Mouse (Mus musculus) hindbrain, embryonic 11.5 days (tissue): ENCODE data around the gene Fez2. TPM values are rescaled to one million over a fixed set of nuclear protein-coding genes. Genes with fewer than 3 reads are reported as not detected.

Experiments used
- ATAC-seq: fragments of 200-750 bp; cut with Nextera tagmentation; 2 replicates; pipeline ENCODE4 v1.8.0; 2017; ENCODE audit warnings: mild to moderate bottlenecking, moderate TSS enrichment, moderate library complexity; ENCODE audit not compliant: low FRiP score
- DNase-seq: peaks from one replicate; pipeline ENCODE4 v3.0.0-alpha.2; 2015; ENCODE audit warnings: low spot score
- H3K27ac ChIP-seq: fragments of 300-500 bp; sonication (generic); 2 replicates; pipeline ENCODE4 v1.5.1; 2014; ENCODE audit warnings: mild to moderate bottlenecking, low read depth, low read length
- H3K27me3 ChIP-seq: fragments of 300-500 bp; sonication (generic); 2 replicates; pipeline ENCODE4 v1.6.1; 2014; ENCODE audit warnings: mild to moderate bottlenecking, low read length, moderate library complexity, mixed read lengths; ENCODE audit not compliant: control insufficient read depth, insufficient read depth
- H3K36me3 ChIP-seq: fragments of 300-500 bp; sonication (generic); 2 replicates; pipeline ENCODE4 v1.6.1; 2014; ENCODE audit warnings: mild to moderate bottlenecking, low read length, moderate library complexity, mixed read lengths; ENCODE audit not compliant: control insufficient read depth, insufficient read depth
- H3K4me1 ChIP-seq: fragments of 300-500 bp; sonication (generic); replicated peaks from 2 replicates; pipeline ENCODE4 v1.6.1; 2014; ENCODE audit warnings: low read length, mixed read lengths; ENCODE audit not compliant: control insufficient read depth, insufficient read depth
- H3K4me2 ChIP-seq: fragments of 300-500 bp; sonication (generic); replicated peaks from 2 replicates; pipeline ENCODE4 v1.6.1; 2014; ENCODE audit warnings: mild to moderate bottlenecking, low read depth, low read length
- H3K4me3 ChIP-seq: fragments of 300-500 bp; sonication (generic); 2 replicates; pipeline ENCODE4 v1.5.1; 2014; ENCODE audit warnings: low read depth, low read length
- H3K9ac ChIP-seq: fragments of 300-500 bp; sonication (generic); 2 replicates; pipeline ENCODE4 v1.6.1; 2014; ENCODE audit warnings: low read depth, low read length
- H3K9me3 ChIP-seq: fragments of 300-500 bp; sonication (generic); 2 replicates; pipeline ENCODE4 v1.6.1; 2016; ENCODE audit warnings: low read length; ENCODE audit not compliant: control insufficient read depth
- WGBS: fragments of 180-500 bp; shearing (Covaris S2); extraction: QIAGEN DNeasy Blood & Tissue Kit; methylation state at CpG from one replicate; pipeline ENCODE4 v1.1.7; 2014; 5-methylcytosine and 5-hydroxymethylcytosine counted together
- polyA plus RNA-seq: library from polyadenylated mRNA; unstranded; fragments of >200 nt; fragmentation: Nextera tagmentation; extraction: Ambion mirVana; gene quantifications from 2 replicates; pipeline ENCODE4 v1.2.1, GENCODE M21; 2014

Fez2 gene
- polyA plus RNA-seq, 1 experiment from 2014 or later: 52.4 TPM

DNA sequence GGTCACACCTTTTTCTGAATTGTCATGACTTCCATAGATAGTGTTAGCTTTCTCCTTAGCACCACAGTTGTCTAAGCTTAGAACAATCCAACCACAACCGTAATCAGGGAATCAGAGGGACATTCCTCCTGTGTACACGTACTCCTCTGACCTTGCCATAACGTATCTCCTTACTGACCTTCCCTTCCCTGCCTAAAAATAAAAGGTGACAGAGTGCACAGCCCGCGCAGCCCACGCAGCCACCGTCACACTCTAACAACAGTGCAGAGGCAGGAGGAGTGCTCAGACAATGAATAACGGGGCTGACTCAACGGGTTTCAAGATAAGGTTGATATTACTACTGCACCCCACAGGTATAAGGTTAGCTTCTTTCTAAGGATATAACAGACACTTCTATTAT lies 14.1 kb downstream of the Fez2 start:
- H3K27me3 ChIP-seq: no peaks in the 10 kb centered on the region
- no peak overlapping the region for H3K27ac ChIP-seq
- no peak overlapping the region for H3K4me3 ChIP-seq
- no peaks in the 10 kb centered on the region for H3K4me1 ChIP-seq
- no peak overlapping the region for H3K9ac ChIP-seq
- 92% methylated on average over 9 of the region's 9 CpGs for WGBS
- DNase-seq (no peak), ATAC-seq (no peak)
- H3K36me3 ChIP-seq: no peaks in the 10 kb centered on the region
- H3K9me3 ChIP-seq: no peaks in the 10 kb centered on the region
- H3K4me2 ChIP-seq: no peak overlapping the region

DNA sequence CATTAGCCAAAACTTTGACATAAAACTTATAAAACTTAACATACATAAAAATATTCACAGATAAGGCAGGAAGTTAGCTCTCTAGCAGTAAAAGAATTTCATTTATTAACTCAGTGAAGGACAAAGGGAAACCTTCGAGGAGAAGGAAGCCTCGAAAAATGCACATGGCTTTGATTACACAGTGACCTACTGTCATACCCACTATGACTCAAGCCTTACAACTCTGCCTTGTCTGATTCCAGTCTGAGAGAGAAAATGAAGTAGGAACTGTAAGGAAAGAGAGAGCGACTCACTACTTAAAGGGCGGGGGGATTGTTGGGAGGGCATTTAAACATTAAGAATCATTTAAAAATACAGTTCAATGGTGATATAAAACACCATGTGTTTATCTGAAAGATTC lies 14.7 kb downstream of the Fez2 start:
- no peaks in the 10 kb centered on the region for H3K27me3 ChIP-seq

DNA sequence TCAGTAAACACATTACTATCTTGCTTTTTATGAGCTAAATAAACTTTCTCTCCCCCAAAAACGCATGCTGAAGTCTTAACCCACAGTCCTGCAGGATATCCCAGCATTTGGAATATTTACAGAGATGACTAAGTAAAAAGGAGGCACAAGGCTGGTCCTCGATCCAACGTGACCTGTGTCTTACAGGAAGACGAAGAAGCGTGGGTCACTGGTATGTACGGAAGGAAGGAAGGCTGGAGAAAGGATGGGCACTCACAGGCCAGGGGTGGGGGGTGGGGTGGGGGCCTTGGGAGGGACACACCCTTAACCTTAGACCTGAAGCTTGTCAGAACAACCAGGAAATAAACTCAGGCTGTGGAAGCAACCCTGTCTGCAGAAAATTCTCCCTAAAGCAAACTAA lies 15.8 kb downstream of the Fez2 start:
- no peaks in the 10 kb centered on the region for H3K36me3 ChIP-seq
- ATAC-seq (no peak), DNase-seq (no peak)
- H3K9ac ChIP-seq: no peak overlapping the region
- H3K27ac ChIP-seq: no peak overlapping the region
- no peaks in the 10 kb centered on the region for H3K4me1 ChIP-seq
- H3K4me2 ChIP-seq: no peak overlapping the region
- H3K27me3 ChIP-seq: no peaks in the 10 kb centered on the region
- no peak overlapping the region for H3K4me3 ChIP-seq
- WGBS: 82% methylated on average over 6 of the region's 6 CpGs
- H3K9me3 ChIP-seq: no peaks in the 10 kb centered on the region

More for the DNA sequence above, 14.7 kb downstream of the Fez2 start:
- H3K9ac ChIP-seq: no peak overlapping the region
- no peaks in the 10 kb centered on the region for H3K36me3 ChIP-seq
- no peaks in the 10 kb centered on the region for H3K9me3 ChIP-seq
- no peak overlapping the region for H3K27ac ChIP-seq
- no peak overlapping the region for H3K4me3 ChIP-seq
- H3K4me1 ChIP-seq: no peaks in the 10 kb centered on the region
- H3K4me2 ChIP-seq: no peak overlapping the region
- no peak for ATAC-seq
- 81% methylated on average over 4 of the region's 4 CpGs for WGBS
- DNase-seq: no peak

DNA sequence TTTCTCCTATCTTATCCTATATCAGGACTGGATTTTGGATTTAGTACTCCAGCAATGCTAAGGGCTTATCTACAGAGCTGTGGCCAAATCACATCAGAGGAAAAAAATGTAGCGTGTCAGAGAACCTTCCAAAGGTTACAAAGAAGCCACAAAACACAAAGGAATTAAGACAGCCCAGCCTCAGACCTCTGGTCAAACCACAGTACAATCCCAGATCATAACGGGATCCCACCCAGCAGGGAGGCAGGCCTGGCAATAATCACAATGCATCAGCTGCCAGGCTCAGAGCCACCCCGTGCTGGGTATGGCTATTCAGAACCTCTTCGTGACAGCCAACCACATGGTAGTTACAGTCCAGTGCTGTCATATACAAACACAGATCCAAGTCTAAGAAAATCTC lies 16.2 kb downstream of the Fez2 start:
- H3K4me3 ChIP-seq: no peak overlapping the region
- H3K4me1 ChIP-seq: no peaks in the 10 kb centered on the region
- H3K27ac ChIP-seq: no peak overlapping the region
- H3K36me3 ChIP-seq: no peaks in the 10 kb centered on the region
- H3K27me3 ChIP-seq: no peaks in the 10 kb centered on the region
- DNase-seq: no peak
- H3K9me3 ChIP-seq: no peaks in the 10 kb centered on the region
- H3K4me2 ChIP-seq: no peak overlapping the region
- WGBS: 60% methylated on average over 4 of the region's 4 CpGs
- no peak for ATAC-seq
- no peak overlapping the region for H3K9ac ChIP-seq

DNA sequence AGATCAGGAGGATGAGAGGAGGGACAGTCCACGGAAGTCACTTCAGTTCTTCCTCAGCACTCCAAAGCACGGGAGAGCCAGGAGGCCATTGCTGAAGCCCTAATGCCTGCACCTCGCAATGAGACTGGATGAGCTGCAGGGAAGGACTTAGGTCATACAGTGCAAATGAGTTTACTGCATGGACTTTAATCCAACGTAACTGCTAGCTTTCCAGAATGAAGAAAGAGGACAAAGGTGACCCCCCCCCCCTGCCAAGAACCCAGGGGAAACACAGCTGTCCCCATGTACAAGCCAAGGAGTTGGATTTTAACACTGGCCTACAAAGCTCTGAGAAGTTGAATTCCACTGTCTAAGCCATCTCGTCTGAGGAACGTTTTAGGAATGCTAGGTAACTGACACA lies 16.6 kb downstream of the Fez2 start:
- Histone ChIP-seq H3K4me2 (no peak overlapping the region), H3K27ac (no peak overlapping the region), H3K4me3 (no peak overlapping the region), H3K9ac (no peak overlapping the region), H3K27me3 (no peaks in the 10 kb centered on the region), H3K36me3 (no peaks in the 10 kb centered on the region), H3K9me3 (no peaks in the 10 kb centered on the region), H3K4me1 (no peaks in the 10 kb centered on the region)
- DNase-seq (no peak), ATAC-seq (no peak)
- 82% methylated on average over 6 of the region's 6 CpGs for WGBS

DNA sequence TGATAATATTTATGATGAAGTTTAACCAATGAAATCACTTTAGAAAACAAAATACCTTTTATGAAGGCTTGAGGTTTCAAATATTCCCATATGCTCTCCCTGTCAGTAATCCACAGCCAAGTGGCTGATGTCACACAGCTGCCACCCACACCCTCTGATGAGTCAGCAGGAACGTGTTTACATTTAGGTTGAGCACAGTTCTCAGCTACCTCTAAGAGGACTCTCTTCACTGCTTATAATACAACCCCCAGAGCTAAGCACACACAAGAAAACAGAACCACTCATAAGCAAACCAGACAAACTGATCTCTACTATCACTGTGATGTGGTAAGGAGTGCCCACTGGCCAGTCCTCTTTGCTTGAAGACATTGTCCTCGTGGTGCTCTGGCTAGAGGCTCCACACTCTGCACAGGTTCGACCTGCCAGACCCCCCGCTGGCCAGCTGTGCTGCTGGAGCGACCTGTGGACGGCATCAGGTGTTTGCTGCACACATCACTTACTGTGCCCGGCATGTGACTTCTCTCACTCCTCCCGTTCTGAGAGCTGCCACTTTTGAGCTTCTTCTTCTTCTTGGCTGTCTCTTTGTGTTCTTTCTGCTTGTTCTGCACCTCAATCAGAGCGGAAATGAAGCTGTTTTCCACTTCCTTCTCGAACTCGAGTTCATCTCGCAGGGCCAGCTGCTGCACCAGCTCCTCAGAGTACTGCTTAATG lies 17.7 kb downstream of the Fez2 start:
- ATAC-seq (no peak), DNase-seq (no peak)
- 84% methylated on average over 12 of the region's 12 CpGs for WGBS
- Histone ChIP-seq H3K9ac (no peak overlapping the region), H3K4me3 (no peak overlapping the region), H3K27me3 (no peaks in the 10 kb centered on the region), H3K9me3 (no peaks in the 10 kb centered on the region), H3K36me3 (no peaks in the 10 kb centered on the region), H3K4me1 (no peaks in the 10 kb centered on the region), H3K4me2 (no peak overlapping the region), H3K27ac (no peak overlapping the region)

DNA sequence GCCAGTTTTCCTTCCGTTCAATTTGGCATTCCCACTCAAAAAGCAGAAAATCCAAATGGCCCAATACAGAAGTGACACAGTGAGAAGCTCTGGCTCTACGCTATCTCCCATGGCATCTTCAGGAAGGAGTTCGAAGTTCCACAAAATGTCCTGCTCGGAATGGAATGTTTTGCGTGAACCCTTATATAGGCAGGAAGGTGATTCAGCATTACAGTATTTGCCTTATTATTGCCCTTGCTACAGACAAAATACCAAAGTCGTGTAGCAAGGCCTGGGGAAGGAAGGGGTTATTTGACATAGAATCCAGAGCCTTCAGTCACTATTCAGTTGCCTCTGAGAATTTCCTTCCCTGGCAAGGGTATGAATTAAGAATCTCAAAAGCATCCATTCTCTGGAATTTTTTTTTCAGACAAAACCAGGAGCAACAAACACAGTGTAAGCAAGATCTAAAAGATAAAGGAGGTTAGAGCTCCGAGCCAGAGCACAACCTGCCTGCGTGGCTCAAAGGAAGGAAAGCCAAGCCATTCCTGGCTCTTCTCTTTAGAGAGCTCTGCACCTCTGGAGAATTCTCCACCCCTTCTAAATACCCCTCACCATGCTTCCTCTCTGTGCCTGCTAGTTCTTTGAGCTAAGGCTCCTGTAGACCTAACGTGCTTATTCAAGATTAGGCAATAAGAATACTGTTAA lies 25.4 kb downstream of the Fez2 start:
- H3K27me3 ChIP-seq: no peaks in the 10 kb centered on the region
- H3K4me1 ChIP-seq: no peaks in the 10 kb centered on the region
- H3K9ac ChIP-seq: no peak overlapping the region
- WGBS: 90% methylated on average over 9 of the region's 9 CpGs
- ATAC-seq (no peak), DNase-seq (no peak)
- H3K4me2 ChIP-seq: no peak overlapping the region
- H3K4me3 ChIP-seq: no peak overlapping the region
- H3K27ac ChIP-seq: no peak overlapping the region
- H3K9me3 ChIP-seq: no peaks in the 10 kb centered on the region
- no peaks in the 10 kb centered on the region for H3K36me3 ChIP-seq

DNA sequence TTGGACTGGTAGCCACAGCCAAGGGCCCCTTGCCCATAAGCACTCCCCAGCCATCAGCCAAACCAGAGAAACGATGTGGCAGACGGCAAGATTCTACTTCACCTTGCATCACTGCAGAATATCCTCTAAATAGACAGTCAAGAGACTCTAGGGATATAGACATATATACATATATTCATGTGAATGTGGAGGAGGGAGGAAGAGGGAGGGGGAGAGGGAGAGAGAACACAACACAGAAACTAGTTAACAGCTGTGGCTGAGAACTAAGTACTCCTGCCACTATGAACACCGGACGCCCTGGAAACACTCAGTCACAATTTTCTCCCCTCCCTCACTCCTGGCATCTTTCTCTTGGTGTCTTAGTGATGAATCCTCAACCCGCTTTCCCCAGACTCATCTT lies 28.4 kb downstream of the Fez2 start:
- Histone ChIP-seq H3K4me3 (no peak overlapping the region), H3K4me1 (no peaks in the 10 kb centered on the region), H3K9me3 (no peaks in the 10 kb centered on the region), H3K27ac (no peak overlapping the region), H3K9ac (no peak overlapping the region), H3K36me3 (no peaks in the 10 kb centered on the region), H3K4me2 (no peak overlapping the region), H3K27me3 (no peaks in the 10 kb centered on the region)
- ATAC-seq (no peak), DNase-seq (no peak)
- WGBS: 96% methylated on average over 5 of the region's 5 CpGs
